Mouse (Mus musculus) gastrocnemius, adult 8-10 months (tissue): Measurements from ENCODE around the gene G6pdx. TPM values are rescaled to one million over a fixed set of nuclear protein-coding genes. Genes with fewer than 3 reads are reported as not detected.

ENCODE experiments used
- DNase-seq, 2 experiments: peaks; one replicate each; pipeline ENCODE4 v3.0.0; 2022; ENCODE audit warnings: low spot score in 2 of 2
- total RNA-seq, 4 experiments: library from RNA; stranded (reverse); gene quantifications; 2 replicates each; pipeline ENCODE4 v1.2.4; 2022

G6pdx gene
- 1 to 10 TPM; 2.0 to 4.2 (median 3.4) TPM for total RNA-seq

DNA sequence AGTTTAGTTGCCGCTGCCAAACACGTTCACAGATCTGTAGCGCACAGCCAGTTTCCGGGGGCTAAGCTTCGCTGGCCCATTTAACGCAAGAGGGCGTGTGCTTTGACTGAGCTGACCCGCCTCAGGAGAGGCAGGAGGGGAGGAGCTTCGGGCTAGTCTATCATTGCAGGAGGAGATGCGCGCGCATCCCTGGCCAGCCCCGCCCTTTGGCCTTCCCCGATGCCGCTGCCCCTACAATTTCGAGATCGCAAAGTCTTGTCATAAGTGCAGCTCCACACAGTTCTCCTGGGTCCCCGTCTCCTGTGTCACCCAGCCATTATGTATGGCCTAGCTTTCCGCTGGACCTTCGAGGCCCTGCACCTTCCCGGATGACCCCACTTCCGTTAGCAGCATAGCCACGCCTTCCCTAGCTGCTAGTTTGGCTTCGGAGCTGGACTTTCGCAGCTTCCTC is at the start of gene G6pdx:
Gene G6pdx (minus strand): TSS at position 369 of the 451 bp plus-strand sequence.
- DNase-seq: peak; percentile 79 to 86

- no peak for DNase-seq
Observed at GRCm38 (mm10) chrX:74452773-74453172, 23.8 kb upstream of the G6pdx start.

DNA sequence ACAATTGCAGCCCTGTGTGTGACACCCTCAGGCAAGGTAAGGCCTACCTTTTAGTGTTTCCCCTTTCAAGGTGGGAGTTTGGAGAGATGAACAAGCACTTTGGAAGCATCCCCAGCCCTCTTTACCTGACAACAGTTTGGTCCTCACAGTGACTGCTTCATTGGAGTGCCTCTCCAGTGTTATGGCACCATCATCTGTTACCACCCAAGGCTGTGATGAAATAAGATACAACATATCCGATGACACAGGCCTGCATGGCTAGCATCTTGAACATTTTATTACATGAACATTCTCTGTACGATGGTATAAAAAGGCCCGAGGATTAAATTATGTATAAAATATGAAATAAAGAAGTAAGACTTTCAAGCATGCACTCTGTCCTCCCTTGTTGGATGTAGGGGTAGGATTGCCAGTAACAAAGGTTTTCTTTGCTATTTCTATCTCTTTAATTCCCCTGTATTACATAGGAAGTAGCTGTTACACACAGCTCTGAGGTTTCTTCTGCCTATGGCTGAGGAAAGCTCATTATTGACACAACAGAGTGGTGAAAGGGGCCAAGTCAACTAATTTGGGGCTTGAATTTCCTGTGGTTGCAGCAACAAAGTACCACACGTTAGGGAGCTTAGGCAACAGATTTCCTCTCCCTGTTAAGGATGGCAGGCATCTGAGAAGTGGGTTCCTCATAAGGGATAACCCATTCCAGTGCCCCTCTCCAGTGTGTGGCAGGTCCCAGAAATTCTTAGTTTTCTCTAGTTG is 22.3 kb upstream of the G6pdx start:
- no peak for DNase-seq

DNA sequence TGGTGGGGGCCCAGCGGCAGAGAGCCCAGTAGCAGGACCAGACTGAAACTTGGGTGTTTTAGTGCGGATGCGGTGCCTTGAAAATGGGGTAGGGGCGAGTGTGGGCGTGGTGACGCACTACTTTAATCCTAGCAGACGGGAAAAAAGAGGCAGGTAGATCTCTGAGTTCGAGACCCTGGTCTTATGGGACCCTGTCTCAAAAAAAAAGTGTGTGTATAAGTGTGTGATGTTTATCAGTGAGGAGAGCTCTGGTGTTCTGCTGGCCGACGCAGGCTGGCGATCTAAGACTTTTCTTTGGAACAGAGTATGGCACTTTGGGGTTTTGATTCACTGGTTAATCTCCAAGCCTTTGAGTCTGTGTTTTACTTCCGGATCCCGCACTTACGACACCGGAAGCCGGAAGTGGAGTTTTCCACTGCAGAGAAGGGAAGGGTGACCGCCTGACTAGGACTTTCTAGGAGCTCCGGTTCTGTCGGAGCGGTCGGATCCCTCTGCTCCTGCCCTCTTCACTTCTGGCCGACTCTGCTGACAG is 362 bp upstream of the G6pdx start:
- peak; percentile 29 to 42 for DNase-seq

GRCm38 (mm10) chrX:74428146-74428825 is 708 bp downstream of the G6pdx start:
- peak in 1 of 2 experiments; percentile 3 for DNase-seq

DNA sequence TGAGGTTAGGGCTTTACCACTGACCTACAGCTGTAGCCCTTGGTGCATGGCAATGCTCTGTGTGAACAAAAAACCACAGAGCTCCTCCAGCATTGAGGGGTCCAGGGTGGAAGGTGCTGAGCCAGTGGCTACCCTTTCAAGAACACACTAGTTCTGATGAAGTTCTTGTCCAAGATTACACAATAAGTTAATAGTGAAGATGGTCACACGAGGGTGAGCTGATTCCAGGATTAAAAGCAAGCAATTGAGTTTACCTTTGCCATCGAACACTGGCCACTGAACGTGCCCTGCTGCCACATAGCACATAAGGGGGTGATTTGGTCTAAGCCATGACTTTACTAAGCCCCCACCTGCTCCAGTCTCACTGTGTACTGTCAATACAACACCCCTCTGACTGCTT is 1.9 kb downstream of the G6pdx start:
- no peak for DNase-seq

DNA sequence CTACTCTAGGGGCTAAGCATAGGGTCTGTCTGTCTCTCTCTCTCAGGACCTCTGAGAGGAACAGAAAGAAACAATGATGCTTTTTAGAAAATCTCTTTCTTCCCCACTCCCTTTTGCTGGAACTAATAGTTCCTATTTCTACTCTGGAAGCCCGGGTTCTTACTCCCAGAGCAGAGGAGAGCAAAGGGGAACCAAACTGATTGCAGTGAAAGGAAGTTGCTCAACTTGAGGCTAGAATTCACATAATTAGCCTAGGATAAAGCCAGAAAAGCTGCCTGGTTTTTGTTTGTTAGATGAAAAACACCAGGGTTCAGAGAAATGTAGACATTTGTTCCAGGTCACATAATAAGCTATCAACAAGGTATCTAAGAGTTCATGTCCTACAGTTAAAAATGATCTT is 2.7 kb downstream of the G6pdx start:
- DNase-seq: no peak

GRCm38 (mm10) chrX:74425195-74425594 is 3.8 kb downstream of the G6pdx start:
- peak in 1 of 2 experiments; percentile 5 for DNase-seq

DNA sequence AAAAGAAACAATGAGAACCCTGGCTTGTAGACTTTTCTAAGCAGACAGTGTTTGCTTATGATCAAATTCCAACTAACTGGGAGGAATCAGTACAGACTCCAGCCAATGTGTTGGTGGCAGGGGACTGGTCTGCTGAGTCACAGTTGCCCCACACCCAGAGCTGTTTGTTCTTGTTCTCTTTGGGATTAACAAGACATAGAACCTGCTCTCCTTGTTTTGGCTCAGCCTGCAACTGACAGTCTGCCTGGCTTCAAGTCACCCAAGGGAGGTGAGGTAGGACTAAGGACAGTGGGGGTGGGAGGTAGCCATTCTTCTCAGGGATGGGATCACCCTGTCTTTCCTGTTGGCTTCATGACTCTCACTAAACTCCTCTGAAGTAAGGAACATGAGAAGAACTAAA is 4.6 kb downstream of the G6pdx start:
- DNase-seq: no peak

- DNase-seq: peak; percentile 10 to 33
Observed at GRCm38 (mm10) chrX:74413377-74413776, 15.6 kb downstream of the G6pdx start.

GRCm38 (mm10) chrX:74408340-74408739 is 20.7 kb downstream of the G6pdx start:
- no peak for DNase-seq

DNA sequence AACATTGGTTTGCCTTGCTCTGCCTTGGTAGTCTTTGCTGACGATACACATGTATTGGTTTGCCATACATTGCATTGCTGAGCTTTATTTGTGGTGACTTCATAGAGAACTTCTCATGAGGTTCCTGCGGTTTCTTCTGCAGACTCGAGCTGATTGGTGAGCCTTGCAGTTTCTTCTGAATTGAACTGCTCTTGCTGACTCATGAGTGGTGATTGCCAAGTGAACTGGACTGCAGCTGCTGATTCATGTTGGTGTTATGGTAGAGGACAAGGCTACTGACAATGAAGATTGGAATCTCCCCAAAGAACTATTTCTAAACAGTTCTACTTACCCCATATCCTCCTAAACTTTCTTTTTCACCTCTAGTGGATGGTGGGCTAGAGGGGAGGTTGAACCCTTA is 28.9 kb downstream of the G6pdx start:
- DNase-seq: no peak

GRCm38 (mm10) chrX:74392535-74393443 is 36.2 kb downstream of the G6pdx start, which contains the start of the genes Fam3a and Ikbkg:
Gene Fam3a, minus strand, starts transcription at chrX:74393272.
Gene Ikbkg, plus strand, starts transcription at chrX:74393290.
- peak; percentile 65 to 74 for DNase-seq

DNA sequence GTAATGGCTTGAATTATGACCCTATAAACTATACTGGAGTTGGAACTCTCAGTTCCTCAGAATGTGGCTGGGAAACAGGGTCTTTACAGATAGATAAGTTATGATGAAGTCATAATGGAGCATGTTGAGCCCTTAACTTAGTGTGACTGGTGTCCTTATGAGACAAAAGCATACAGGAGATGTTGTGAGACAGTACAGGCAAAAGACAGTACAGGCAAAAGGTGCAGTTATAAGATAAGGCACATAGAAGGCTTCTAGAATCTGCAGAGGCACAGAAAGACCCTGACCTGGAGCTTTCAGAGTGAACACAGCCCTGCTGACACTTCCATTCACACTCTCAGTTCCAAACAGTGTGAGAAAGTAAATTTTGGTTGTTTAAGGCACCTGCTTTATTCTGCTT is 40.8 kb downstream of the G6pdx start:
- no peak for DNase-seq

DNA sequence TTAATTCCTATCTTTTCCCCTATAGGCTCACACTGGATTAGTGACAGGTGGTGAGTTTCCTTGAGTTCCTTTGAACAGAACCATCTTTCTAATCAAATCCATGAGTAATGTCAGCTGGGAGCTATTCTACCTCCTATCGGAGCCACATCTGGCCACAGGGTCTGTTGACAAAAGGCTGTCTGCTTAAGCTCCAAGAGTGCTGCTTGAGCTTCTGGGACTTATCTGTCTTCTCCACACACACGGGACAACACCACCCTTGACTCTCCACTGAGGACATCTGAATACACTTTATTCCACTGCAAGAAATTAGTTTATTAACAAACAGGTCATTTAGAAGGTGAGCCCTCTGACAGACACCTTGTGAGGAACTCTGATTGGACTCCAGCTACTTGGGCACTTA is 44.5 kb downstream of the G6pdx start:
- DNase-seq: no peak

GRCm38 (mm10) chrX:74372888-74373549 is 56.0 kb downstream of the G6pdx start, which contains the start of the genes Ubl4a and Slc10a3:
Gene Ubl4a, minus strand, starts transcription at chrX:74373218.
Gene Slc10a3, minus strand, starts transcription at chrX:74373349.
- peak; percentile 79 to 87 for DNase-seq

- peak; percentile 53 to 55 for DNase-seq
Observed at GRCm38 (mm10) chrX:74368209-74368909, 60.6 kb downstream of the G6pdx start.

- no peak for DNase-seq
Observed at GRCm38 (mm10) chrX:74367512-74367911, 61.5 kb downstream of the G6pdx start.
